Mouse (Mus musculus): ENCODE data around the gene Vmn2r58. TPM values are rescaled to one million over a fixed set of nuclear protein-coding genes. Genes with fewer than 3 reads are reported as not detected.
"Not testable (repeated sequence)": the region's sequence is repeated elsewhere in the genome, so short reads cannot be mapped to it uniquely, and the experiment has no call there.

Vmn2r58 gene
- not detected in 2 replicates for polyA plus RNA-seq (2014; fragmentation: Nextera tagmentation; extraction: Ambion mirVana)

DNA sequence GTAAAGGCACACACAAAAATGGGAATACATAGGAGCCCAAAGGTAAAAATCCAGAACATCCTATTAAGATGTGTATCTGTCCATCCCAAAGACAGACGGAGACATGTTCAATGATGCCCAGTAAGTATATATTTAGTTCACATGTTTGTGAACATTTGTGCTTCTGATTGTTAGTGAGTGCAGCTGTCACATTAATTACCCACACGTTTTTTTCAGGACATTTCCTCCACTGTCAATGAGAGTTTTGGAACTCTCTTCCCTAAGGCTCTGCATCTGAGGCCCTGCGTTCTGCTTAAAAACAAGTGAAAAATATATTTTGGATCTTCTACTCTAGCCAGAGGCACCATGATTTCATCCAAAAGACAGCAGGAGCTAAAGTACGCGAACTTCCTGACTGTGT is at the start of gene Vmn2r58:
Gene Vmn2r58, minus strand, starts transcription at position 101 of the 400 bp plus-strand sequence.
- not testable (repeated sequence) for H3K27ac ChIP-seq (ENCODE audit: low read depth); ATAC-seq (ENCODE audit: insufficient read depth); H3K4me2 ChIP-seq; H3K4me1 ChIP-seq (ENCODE audit: insufficient read depth); H3K36me3 ChIP-seq (ENCODE audit: insufficient read depth); H3K9me3 ChIP-seq (ENCODE audit: low read depth, low read length); H3K9ac ChIP-seq; H3K27me3 ChIP-seq (ENCODE audit: insufficient read depth, low read length); H3K4me3 ChIP-seq (ENCODE audit: low read depth, low read length); DNase-seq
- WGBS, result 71% methylated on average over 5 of the region's 5 CpGs

Other genes with a start within 250 kb of the Vmn2r58 start
- 12.2 and 12.6 TPM in 2 replicates for gene Zfp788, start 239.5 kb downstream of the Vmn2r58 start, polyA plus RNA-seq (2014; fragmentation: Nextera tagmentation; extraction: Ambion mirVana)
- gene Vmn2r59, start 186.3 kb upstream of the Vmn2r58 start, polyA plus RNA-seq (2014; fragmentation: Nextera tagmentation; extraction: Ambion mirVana), result not detected in 2 replicates
- gene Vmn2r60, start 235.1 kb upstream of the Vmn2r58 start, polyA plus RNA-seq (2014; fragmentation: Nextera tagmentation; extraction: Ambion mirVana), result not detected in 2 replicates

All from lung, embryonic 14.5 days (tissue).